Mouse (Mus musculus) G1E-ER4 (cell line): ENCODE data around the gene Sdhc. TPM values are rescaled to one million over a fixed set of nuclear protein-coding genes. Genes with fewer than 3 reads are reported as not detected.

ENCODE experiments used
- GATA1 ChIP-seq: IDR thresholded peaks from one replicate; pipeline ENCODE4 v1.8.0; 2012; ENCODE audit warnings: low read length, inconsistent platforms
- polyA plus RNA-seq: library from polyadenylated mRNA; stranded (reverse); fragments of >175 nt; gene quantifications from 2 replicates; pipeline ENCODE4 v1.2.3, GENCODE M21; 2012

Sdhc gene
- polyA plus RNA-seq, 1 experiment, result 51.9 TPM

- TF ChIP-seq GATA1, result no peak
These were observed 27.5 kb downstream of the Sdhc start for GRCm38 (mm10) chr1:171122932-171123331.

DNA sequence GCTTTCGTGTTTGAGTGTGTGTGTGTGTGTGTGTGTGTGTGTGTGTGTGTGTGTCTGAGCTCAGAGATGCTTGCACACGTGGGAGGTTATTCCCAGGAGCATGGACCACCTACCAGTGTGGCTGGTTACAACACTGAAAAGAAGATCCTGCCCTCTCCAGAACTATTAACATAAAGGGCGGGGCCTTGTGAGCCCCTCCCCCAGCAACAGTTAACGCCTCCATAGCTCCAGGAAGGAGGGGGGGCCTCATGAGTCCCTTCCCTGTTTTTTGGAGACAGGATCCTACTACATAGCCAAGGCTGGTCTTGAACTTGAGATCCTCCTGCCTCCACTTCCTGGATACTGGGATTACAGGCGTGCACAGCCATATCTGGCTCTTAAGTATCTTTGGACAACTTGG lies 28.6 kb downstream of the Sdhc start:
- TF ChIP-seq GATA1, result no peak

DNA sequence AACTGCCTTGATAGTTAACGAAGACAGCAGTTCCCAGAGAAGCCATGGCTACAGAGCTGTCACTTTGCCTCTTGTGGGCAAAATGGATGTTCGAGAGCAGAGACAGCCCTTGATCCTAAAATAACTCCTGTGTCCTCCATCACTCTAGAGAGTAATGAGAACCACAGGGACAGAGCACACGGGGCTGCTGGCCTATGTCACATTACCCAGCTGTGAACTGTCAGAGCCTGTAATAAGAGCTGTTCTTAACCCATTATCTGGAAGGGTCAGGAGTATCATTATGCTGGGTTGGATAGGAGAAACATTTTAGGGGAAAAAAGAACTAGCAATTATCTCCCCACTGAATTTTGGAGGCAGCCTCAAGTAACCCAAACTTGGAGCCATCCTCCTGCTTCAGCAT lies 29.5 kb downstream of the Sdhc start:
- TF ChIP-seq GATA1, result no peak

DNA sequence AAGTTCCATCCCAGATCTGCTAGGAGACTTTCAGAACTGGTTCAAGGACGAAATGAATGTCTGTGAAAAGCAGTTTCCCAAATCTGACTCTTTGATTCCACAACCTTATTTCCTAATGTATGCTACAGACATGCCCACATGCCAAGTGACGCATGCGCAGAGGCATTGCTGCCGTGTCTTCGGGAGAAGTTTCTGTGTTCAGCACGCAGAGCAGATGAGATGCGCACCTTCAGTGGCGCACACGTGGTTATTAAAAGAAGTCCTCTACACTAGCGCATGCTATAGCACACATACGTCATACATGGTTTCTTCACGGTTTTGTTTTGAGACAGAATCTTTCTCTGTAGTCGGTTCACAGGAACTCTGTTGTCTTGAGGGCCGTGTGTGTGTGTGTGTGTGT lies 31.0 kb downstream of the Sdhc start:
- no peak for TF ChIP-seq GATA1

GRCm38 (mm10) chr1:171118996-171119395 lies 31.4 kb downstream of the Sdhc start:
- no peak for TF ChIP-seq GATA1

DNA sequence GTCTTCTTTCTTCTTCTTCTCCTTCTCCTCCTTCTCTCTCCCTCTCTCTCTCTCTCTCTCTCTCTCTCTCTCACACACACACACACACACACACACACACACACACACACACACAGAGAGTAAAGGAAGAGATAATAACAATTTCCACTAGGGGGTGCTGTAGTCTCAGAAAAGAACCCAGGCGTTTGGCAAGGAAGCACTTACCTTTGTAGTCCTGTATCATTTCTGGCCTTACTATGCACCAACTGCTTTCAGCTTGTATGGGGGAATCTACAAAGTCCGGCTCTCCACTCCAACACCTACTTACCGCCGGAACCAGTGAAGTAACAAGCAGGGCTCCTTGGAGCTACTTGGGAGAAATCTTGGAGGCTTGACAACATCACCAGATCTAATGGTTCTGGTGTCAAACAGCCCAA lies 32.1 kb downstream of the Sdhc start:
- TF ChIP-seq GATA1, result no peak

GRCm38 (mm10) chr1:171116280-171116679 lies 34.1 kb downstream of the Sdhc start:
- TF ChIP-seq GATA1, result no peak

GRCm38 (mm10) chr1:171113873-171114299 lies 36.5 kb downstream of the Sdhc start, which contains the start of gene Cfap126:
TSS of gene Cfap126 (plus strand) at chr1:171113918.
- no peak for TF ChIP-seq GATA1

DNA sequence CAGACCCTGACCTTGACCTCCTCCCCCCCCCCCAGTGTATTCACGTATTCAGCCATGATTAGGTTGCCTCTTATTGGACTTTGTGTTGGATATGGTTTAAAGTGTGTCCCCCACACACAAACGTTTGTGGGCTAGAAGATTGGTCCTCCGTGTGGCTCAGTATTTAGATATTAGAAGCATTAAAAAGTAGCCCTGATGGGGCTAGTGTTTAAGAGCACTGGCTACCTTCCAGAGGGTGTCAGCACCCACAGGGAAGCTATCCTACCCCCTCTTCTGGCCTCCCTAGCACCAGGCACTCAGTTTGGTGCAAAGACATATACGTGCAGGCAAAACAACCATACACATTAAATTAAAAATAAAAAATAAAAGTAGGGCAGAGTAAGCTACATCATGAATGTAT lies 37.4 kb downstream of the Sdhc start:
- TF ChIP-seq GATA1, result no peak

DNA sequence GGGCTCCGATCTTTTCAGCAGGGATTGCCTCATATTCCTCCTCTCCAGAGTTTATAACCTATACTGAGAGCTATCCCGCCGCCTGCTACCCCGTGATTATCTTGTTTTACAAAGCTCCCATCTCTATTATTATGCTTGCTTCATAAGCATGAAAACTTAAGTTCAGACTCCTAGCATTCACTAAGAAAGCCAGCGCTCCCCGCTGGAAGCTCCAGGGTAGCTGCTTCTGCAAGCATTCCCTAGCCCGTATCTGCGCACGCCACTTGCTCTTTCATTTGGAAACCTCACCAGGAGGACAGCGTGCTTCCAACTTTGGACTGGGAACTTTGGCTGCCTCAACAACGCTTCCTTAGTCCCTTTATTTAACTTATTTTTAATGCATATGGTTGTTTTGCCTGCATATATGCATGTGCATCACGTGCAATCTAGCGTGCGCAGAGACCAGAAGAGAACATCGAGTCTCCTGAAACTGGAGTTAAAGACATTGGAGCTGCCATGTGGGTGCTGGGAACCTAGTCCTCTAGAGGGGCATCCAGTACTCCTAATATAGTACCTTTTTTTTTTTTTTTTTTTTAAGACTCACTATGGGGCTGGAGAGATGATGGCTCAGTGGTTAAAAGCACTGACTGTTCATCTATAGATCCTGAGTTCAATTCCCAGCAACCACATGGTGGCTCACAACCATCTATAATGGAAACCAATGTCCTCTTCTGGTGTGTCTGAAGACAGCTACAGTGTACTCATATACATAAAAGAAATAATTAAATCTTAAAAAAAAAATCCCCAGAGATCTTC lies 38.4 kb downstream of the Sdhc start:
- no peak for TF ChIP-seq GATA1

DNA sequence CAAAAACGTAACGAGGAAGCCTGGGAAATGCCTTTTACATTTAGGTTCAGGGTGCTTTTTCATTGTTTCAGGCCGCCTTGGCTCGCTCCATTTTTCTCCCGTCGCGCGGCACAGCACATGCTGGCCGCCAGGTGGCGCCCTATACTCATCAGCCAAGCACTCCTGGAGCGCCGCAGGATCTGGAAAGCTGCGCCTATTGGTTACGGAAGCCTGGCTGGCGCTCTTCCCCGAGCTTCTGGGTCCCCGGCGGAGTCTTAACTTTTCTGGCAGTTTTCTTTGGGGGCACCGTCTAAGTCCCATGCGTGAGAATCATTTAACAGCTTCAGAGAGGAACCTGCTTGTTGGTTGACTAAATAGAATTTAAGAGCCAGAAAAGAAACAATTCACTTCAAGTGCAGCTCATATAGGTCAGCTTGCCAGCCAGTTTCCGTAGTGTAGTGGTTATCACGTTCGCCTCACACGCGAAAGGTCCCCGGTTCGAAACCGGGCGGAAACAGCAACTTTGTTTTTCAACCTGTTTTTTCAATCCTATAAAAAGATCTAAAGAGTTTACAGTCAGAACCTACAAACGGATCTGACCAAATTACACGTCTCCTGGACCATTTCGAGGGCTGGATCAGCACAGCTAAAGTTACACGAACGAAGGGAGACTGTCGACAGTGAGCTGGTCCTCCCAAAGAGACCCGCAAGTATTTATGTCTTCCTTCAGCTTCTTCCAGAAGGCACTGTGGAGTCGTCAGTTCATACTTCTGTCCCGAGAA lies 39.2 kb downstream of the Sdhc start:
- no peak for TF ChIP-seq GATA1

- no peak for TF ChIP-seq GATA1
These were observed 39.8 kb downstream of the Sdhc start for GRCm38 (mm10) chr1:171110659-171111019.

DNA sequence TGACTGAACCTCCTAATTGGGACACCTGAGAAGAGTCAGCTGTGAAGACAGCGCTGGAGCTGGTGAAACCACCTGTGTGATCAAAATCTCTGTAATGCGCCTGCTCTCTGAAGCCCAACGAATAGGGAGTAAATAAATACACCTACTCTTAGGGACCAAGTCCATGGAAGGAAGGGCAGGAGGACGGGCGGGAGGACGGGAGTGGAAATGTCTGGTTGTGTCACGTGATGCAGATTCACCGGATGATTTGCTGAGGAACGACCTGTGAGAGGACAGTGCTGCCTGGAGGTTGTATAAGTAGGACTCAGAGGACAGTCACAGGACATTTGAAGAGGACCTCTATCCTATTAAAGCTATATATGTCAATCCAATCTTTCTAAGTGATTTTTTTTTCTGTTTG lies 40.8 kb downstream of the Sdhc start:
- no peak for TF ChIP-seq GATA1

DNA sequence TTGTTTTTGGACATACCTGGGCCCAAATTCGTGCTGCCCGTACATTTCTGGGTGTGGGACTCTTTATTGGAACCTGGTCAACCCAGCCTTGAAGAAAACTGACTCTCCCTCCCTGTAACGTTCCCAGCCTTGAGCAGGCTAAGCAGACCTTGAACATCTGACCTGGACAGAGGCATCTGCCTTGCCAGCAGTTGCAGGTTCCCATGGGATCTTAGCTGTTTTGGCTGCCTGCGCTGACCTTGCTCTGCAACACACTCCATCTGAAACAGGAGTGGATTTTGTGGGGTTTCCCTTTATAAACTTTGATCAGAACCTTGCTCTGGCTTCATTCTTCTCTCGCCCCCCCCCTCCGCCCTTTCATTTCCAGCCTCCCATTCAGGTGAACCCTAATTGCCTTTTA lies 45.2 kb downstream of the Sdhc start:
- TF ChIP-seq GATA1, result no peak

GRCm38 (mm10) chr1:171103179-171103840 lies 47.1 kb downstream of the Sdhc start:
- no peak for TF ChIP-seq GATA1

- no peak for TF ChIP-seq GATA1
These were observed 47.7 kb downstream of the Sdhc start for GRCm38 (mm10) chr1:171102547-171103177.
